22 mouse cellular contexts compared by ENCODE assay signal in genomic region chr2:30191790-30192580, GRCm38 (mm10). TPM values are rescaled to one million over a fixed set of nuclear protein-coding genes. Genes with fewer than 3 reads are reported as not detected.
DNase-seq lines count a peak whose midpoint lies in the region; ATAC-seq and TF ChIP-seq lines count a peak whose summit lies in the region.
"Had no signal": no experiment of that assay in that cellular context is flagged by ENCODE, and none has a peak within 500 bp of the region (broad histone marks: within the 10 kb centered on the region; RNA-seq: fewer than 3 reads in every experiment).

No protein-coding gene starts in this region.

- peak; percentile 41; the same call in 1 of the 2 replicates for TF ChIP-seq POLR2A in small intestine, adult 2 months (IDR thresholded peaks at IDR 0.05; ENCODE audit: low read depth, low read length)

- no peak overlapping the region for H3K4me3 ChIP-seq in kidney, embryonic 14.5 days (ENCODE audit: low read length)
- 0 out of 2 replicates have a peak overlapping the region, but pooled peaks have one; percentile 14 for H3K4me3 ChIP-seq in small intestine, adult 2 months (ENCODE audit: low read depth, low read length)
- H3K4me3 ChIP-seq: embryonic facial prominence, embryonic 13.5 days; forebrain, embryonic 13.5 days; gastrocnemius, adult 2 months; heart, embryonic 12.5 days; hindbrain, embryonic 10.5 days had no signal

- H3K27ac ChIP-seq in kidney, embryonic 14.5 days (ENCODE audit: low read depth, low read length) = no peak overlapping the region
- H3K27ac ChIP-seq in small intestine, adult 2 months (ENCODE audit: insufficient read depth, low read depth, low read length) = peak overlapping the region; percentile 86
- H3K27ac ChIP-seq: embryonic facial prominence, embryonic 13.5 days; forebrain, embryonic 13.5 days; gastrocnemius, adult 2 months; hindbrain, embryonic 10.5 days; hindbrain, embryonic 14.5 days had no signal

- DNase-seq in kidney, adult 11 months = peak; percentile 72
- peak; percentile 17 for DNase-seq in adipocyte (ENCODE audit: low spot score)
- peak; percentile 36 for DNase-seq in kidney, postnatal 10 days
- no peak for DNase-seq in layer of hippocampus, postnatal 25 days (ENCODE audit: extremely low spot score in 1 of 2, low spot score in 1 of 2)
- DNase-seq: adrenal gland, adult 8-10 months; cerebellum, adult 11-12 months; cerebellum, adult 9-10 months; cerebellum, postnatal 25 days; forebrain, postnatal 0 days; gastrocnemius, adult 2 months; gastrocnemius, postnatal 25 days had no signal

- no peak overlapping the region for H3K4me2 ChIP-seq in kidney, embryonic 14.5 days (replicated peaks; ENCODE audit: low read depth, low read length)
- H3K4me2 ChIP-seq: embryonic facial prominence, embryonic 13.5 days; forebrain, embryonic 13.5 days; heart, embryonic 12.5 days; hindbrain, embryonic 14.5 days had no signal

- no peak overlapping the region for H3K9ac ChIP-seq in kidney, embryonic 14.5 days (ENCODE audit: low read depth, low read length)
- H3K9ac ChIP-seq: embryonic facial prominence, embryonic 13.5 days; forebrain, embryonic 13.5 days; forebrain, postnatal 0 days; heart, embryonic 12.5 days; hindbrain, embryonic 14.5 days had no signal

- no peaks in the 10 kb centered on the region for H3K4me1 ChIP-seq in kidney, embryonic 14.5 days (ENCODE audit: control insufficient read depth, insufficient read depth, low read length)
- H3K4me1 ChIP-seq in small intestine, adult 2 months (ENCODE audit: control insufficient read depth, insufficient read depth, insufficient read length, low read length) = peaks cover 16% of the 10 kb centered on the region
- H3K4me1 ChIP-seq: embryonic facial prominence, embryonic 13.5 days; heart, embryonic 12.5 days; hindbrain, embryonic 10.5 days had no signal

- ATAC-seq in kidney, embryonic 14.5 days (ENCODE audit: low FRiP score, low TSS enrichment) = no peak
- no peak for ATAC-seq in activated CD4-positive, CD25-positive, alpha-beta regulatory T cell, adult 4 months
- ATAC-seq: forebrain, embryonic 13.5 days; forebrain, postnatal 0 days; Patski had no signal

- H3K27me3 ChIP-seq in kidney, embryonic 14.5 days (ENCODE audit: control insufficient read depth, insufficient read depth, low read length) = no peaks in the 10 kb centered on the region
- H3K27me3 ChIP-seq in small intestine, adult 2 months (ENCODE audit: control insufficient read depth, insufficient read depth, low read length) = no peaks in the 10 kb centered on the region
- H3K27me3 ChIP-seq: CH12.LX; embryonic facial prominence, embryonic 13.5 days; forebrain, embryonic 13.5 days; heart, embryonic 12.5 days; Patski had no signal

- no peaks in the 10 kb centered on the region for H3K9me3 ChIP-seq in kidney, embryonic 14.5 days (ENCODE audit: control insufficient read depth, low read length)
- H3K9me3 ChIP-seq: embryonic facial prominence, embryonic 13.5 days; forebrain, embryonic 13.5 days; heart, embryonic 12.5 days; hindbrain, embryonic 10.5 days had no signal

- WGBS in kidney, embryonic 14.5 days = 91% methylated on average over 12 of the region's 12 CpGs
- WGBS in small intestine, adult 2 months = 57% methylated on average over 12 of the region's 12 CpGs

- TF ChIP-seq CTCF in small intestine, adult 2 months (IDR thresholded peaks at IDR 0.05; ENCODE audit: extremely low read depth, insufficient read length, insufficient replicate concordance, low read depth, low read length) = no peak

- H3K36me3 ChIP-seq in kidney, embryonic 14.5 days (ENCODE audit: control insufficient read depth, insufficient read depth, low read length) = no peaks in the 10 kb centered on the region
- no peaks in the 10 kb centered on the region for H3K36me3 ChIP-seq in small intestine, adult 2 months (ENCODE audit: control insufficient read depth, insufficient read depth, low read length)

RNA-seq across cellular contexts. Expression of gene Kyat1, which starts 13.7 kb away (rescaled TPM):
- polyA plus RNA-seq in kidney, embryonic 14.5 days (2014; fragmentation: Nextera tagmentation; extraction: Ambion mirVana) = 10.0 and 11.4 TPM in 2 replicates
- 14.9 and 77.0 TPM in 2 replicates for polyA plus RNA-seq in small intestine, adult 2 months (2012; rRNA removed)
- 10 to 100 TPM; 17.1 to 18.4 TPM for total RNA-seq in layer of hippocampus, postnatal 25 days (2021)
- 1 to 10 TPM; 7.0 to 7.7 TPM for polyA plus RNA-seq in activated CD4-positive, CD25-positive, alpha-beta regulatory T cell, adult 4 months (2017; shearing (Covaris generic))

RNA-seq across cellular contexts. Expression of gene Spout1, which starts 13.7 kb away (rescaled TPM):
- polyA plus RNA-seq in kidney, embryonic 14.5 days (2014; fragmentation: Nextera tagmentation; extraction: Ambion mirVana) = 58.2 and 77.0 TPM in 2 replicates
- polyA plus RNA-seq in small intestine, adult 2 months (2012; rRNA removed) = 10.9 and 16.8 TPM in 2 replicates
- 10 to 100 TPM; 35.1 to 35.4 TPM for total RNA-seq in layer of hippocampus, postnatal 25 days (2021)
- polyA plus RNA-seq in activated CD4-positive, CD25-positive, alpha-beta regulatory T cell, adult 4 months (2017; shearing (Covaris generic)) = 10 to 100 TPM; 32.0 to 33.8 TPM

RNA-seq across cellular contexts. Expression of gene Endog, which starts 20.7 kb away (rescaled TPM):
- 20.3 and 22.1 TPM in 2 replicates for polyA plus RNA-seq in kidney, embryonic 14.5 days (2014; fragmentation: Nextera tagmentation; extraction: Ambion mirVana)
- polyA plus RNA-seq in small intestine, adult 2 months (2012; rRNA removed) = 109 and 147 TPM in 2 replicates
- 10 to 100 TPM; 22.7 to 25.0 TPM for total RNA-seq in layer of hippocampus, postnatal 25 days (2021)
- 1 to 10 TPM; 2.6 to 3.3 TPM for polyA plus RNA-seq in activated CD4-positive, CD25-positive, alpha-beta regulatory T cell, adult 4 months (2017; shearing (Covaris generic))

RNA-seq across cellular contexts. Expression of gene Lrrc8a, which starts 45.5 kb away (rescaled TPM):
- 49.4 and 51.1 TPM in 2 replicates for polyA plus RNA-seq in kidney, embryonic 14.5 days (2014; fragmentation: Nextera tagmentation; extraction: Ambion mirVana)
- 17.9 and 27.4 TPM in 2 replicates for polyA plus RNA-seq in small intestine, adult 2 months (2012; rRNA removed)
- total RNA-seq in layer of hippocampus, postnatal 25 days (2021) = 10 to 100 TPM; 57.1 to 60.7 TPM
- polyA plus RNA-seq in activated CD4-positive, CD25-positive, alpha-beta regulatory T cell, adult 4 months (2017; shearing (Covaris generic)) = 10 to 100 TPM; 34.4 to 38.4 TPM

RNA-seq across cellular contexts. Expression of gene Gm28035, which starts 48.4 kb away (rescaled TPM):
- 0.07 and 0.26 TPM in 2 replicates for polyA plus RNA-seq in kidney, embryonic 14.5 days (2014; fragmentation: Nextera tagmentation; extraction: Ambion mirVana)
- 3.1 and 6.1 TPM in 2 replicates for polyA plus RNA-seq in small intestine, adult 2 months (2012; rRNA removed)
- 1 to 10 TPM; 6.1 to 7.4 TPM for total RNA-seq in layer of hippocampus, postnatal 25 days (2021)
- not detected for polyA plus RNA-seq in activated CD4-positive, CD25-positive, alpha-beta regulatory T cell, adult 4 months (2017; shearing (Covaris generic))
- total RNA-seq: granulocyte monocyte progenitor cell, adult 5-6 weeks had no signal
- polyA plus RNA-seq: hindbrain, embryonic 10.5 days had no signal

Comparison
In these comparisons a context has a peak if more than half of its experiments do, and no peak if none do; other contexts are left out.
1. DNase-seq: peak in kidney, adult 11 months (single experiment), adipocyte (single experiment) and kidney, postnatal 10 days (single experiment); none in layer of hippocampus, postnatal 25 days (0 of 2).